Mouse (Mus musculus): ENCODE measurements around the gene Srsf10. TPM values are rescaled to one million over a fixed set of nuclear protein-coding genes. Genes with fewer than 3 reads are reported as not detected.
A peak's percentile ranks its signal among the peaks of the same experiment; 100 is the strongest.

Gene Srsf10
- polyA plus RNA-seq, 1 experiment from 2014 or later, result 67.6 TPM

DNA sequence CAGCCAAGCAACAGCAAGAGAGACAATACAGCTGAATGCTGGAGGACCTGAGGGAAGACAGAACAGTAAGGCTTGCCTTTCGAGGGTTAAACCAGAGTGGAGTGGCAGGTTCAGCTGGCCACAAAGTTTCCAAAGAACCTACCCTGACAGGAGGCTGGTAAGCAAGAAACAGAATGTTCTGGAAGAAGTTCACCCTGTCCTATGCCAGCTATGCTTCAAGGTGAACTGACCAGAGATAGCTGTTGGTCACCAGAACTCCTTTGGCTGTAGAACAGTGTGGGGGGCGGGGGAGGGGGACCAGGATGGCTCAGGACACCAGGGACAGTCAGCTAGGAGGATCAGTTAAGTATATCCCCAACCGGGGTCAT lies 16.6 kb upstream of the Srsf10 start:
- WGBS (ENCODE audit: insufficient replicate concordance), result 72% methylated on average over 3 of the region's 3 CpGs

DNA sequence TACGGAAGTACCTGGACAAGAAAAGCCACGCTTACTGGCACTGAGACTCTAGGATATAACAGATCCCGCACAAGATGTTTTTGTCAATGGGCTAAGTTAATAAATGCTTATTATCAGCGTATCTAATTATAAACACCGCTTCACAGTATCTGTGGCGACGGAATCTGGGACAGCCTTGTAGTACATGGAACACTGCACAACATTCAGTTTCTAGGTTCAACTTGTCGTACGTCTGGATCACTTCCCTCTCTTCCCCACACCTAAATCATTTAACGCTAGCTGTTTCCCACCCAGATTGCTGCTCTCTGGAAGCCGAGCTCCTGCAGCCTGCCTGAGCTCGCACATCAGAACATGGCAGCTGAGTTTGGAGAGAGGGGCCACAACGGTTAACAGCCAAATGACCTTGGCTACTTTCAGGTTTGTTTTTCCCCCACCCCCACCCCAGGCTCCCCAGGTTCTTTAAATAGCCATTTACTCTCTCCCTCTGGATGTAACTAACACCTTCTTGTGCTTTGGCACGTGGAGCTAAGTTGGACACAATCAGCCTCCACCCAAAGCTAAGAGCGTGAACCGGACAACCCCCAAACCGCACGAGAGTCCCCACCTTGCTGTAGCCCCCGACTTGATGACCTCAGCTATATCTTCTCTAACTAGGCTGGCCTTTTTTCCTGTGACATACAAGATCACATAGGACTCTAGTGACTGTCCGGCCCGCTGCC lies 16.1 kb upstream of the Srsf10 start:
- DNase-seq (no peak), ATAC-seq (no peak)
- Histone ChIP-seq H3K9me3 (ENCODE audit: low read length) (no peaks in the 10 kb centered on the region), H3K4me3 (ENCODE audit: low read depth, low read length) (no peak overlapping the region), H3K27me3 (ENCODE audit: insufficient read depth, low read length) (no peaks in the 10 kb centered on the region), H3K4me2 (ENCODE audit: low read depth, low read length) (no peak overlapping the region), H3K27ac (ENCODE audit: low read depth) (no peak overlapping the region), H3K36me3 (replicated peaks; ENCODE audit: insufficient read depth, low read length) (no peaks in the 10 kb centered on the region), H3K4me1 (ENCODE audit: insufficient read depth) (no peaks in the 10 kb centered on the region), H3K9ac (replicated peaks) (no peak overlapping the region)
- WGBS (ENCODE audit: insufficient replicate concordance), result 76% methylated on average over 21 of the region's 21 CpGs
- TF ChIP-seq CTCF (IDR thresholded peaks at IDR 0.05; ENCODE audit: low read depth) (no peak), EP300 (IDR thresholded peaks at IDR 0.05; ENCODE audit: low read depth) (no peak)

More for the DNA sequence above, 16.6 kb upstream of the Srsf10 start:
- DNase-seq (no peak), ATAC-seq (no peak)
- no peaks in the 10 kb centered on the region for H3K27me3 ChIP-seq (ENCODE audit: insufficient read depth, low read length)
- H3K36me3 ChIP-seq (replicated peaks; ENCODE audit: insufficient read depth, low read length), result no peaks in the 10 kb centered on the region
- H3K4me2 ChIP-seq (ENCODE audit: low read depth, low read length), result no peak overlapping the region
- no peak overlapping the region for H3K27ac ChIP-seq (ENCODE audit: low read depth)
- no peak overlapping the region for H3K4me3 ChIP-seq (ENCODE audit: low read depth, low read length)
- no peaks in the 10 kb centered on the region for H3K4me1 ChIP-seq (ENCODE audit: insufficient read depth)
- TF ChIP-seq EP300 (IDR thresholded peaks at IDR 0.05; ENCODE audit: low read depth) (no peak), CTCF (IDR thresholded peaks at IDR 0.05; ENCODE audit: low read depth) (no peak)
- H3K9me3 ChIP-seq (ENCODE audit: low read length), result no peaks in the 10 kb centered on the region
- no peak overlapping the region for H3K9ac ChIP-seq (replicated peaks)

DNA sequence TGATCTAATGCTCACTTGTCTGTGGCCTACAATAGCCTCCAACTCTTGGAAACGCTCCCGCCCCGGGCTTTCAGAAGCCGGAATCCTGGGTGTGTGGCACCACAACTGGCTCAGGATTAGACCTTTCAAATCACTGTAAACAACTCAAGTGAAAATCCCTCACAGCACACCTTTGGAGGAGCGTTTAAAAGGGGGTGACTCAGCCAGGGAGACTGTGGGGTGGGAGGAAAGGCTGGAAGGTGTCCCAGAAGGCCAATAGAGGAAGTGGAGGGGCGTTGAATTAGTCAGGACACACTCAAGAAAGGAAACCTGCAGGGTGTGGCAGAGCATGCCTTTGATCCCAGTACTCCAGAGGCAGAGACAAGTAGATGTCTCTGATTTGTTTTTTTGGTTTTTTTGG lies 11.1 kb upstream of the Srsf10 start:
- Histone ChIP-seq H3K36me3 (replicated peaks; ENCODE audit: insufficient read depth, low read length) (no peaks in the 10 kb centered on the region), H3K4me1 (ENCODE audit: insufficient read depth) (no peaks in the 10 kb centered on the region), H3K9me3 (ENCODE audit: low read length) (peaks cover 5% of the 10 kb centered on the region; the same call in 1 of the 2 replicates), H3K27me3 (ENCODE audit: insufficient read depth, low read length) (no peaks in the 10 kb centered on the region), H3K4me3 (ENCODE audit: low read depth, low read length) (no peak overlapping the region), H3K4me2 (ENCODE audit: low read depth, low read length) (no peak overlapping the region), H3K27ac (ENCODE audit: low read depth) (no peak overlapping the region), H3K9ac (replicated peaks) (no peak overlapping the region)
- TF ChIP-seq EP300 (IDR thresholded peaks at IDR 0.05; ENCODE audit: low read depth) (no peak), CTCF (IDR thresholded peaks at IDR 0.05; ENCODE audit: low read depth) (no peak)
- DNase-seq, result no peak
- no peak for ATAC-seq
- WGBS (ENCODE audit: insufficient replicate concordance), result 80% methylated on average over 6 of the region's 6 CpGs

DNA sequence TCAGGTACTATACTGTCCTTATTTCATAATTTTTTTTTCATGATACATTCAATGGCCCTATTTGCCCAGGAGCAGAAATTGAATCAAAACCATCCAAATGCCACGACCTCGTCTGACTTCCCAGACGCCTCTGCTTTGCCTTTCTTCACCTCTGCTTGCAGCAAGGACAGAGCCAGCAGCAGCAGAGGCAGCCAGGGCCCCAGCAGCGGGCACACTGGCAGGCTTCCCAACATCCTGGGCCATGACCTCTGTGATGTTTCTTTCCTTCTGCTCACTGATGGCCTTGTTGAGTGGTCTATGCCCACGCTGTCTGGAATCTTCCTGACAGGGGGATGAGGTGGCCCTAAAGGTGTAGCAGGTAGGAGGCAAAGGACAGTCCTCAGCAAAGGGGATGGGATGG lies 8.0 kb upstream of the Srsf10 start:
- no peaks in the 10 kb centered on the region for H3K27me3 ChIP-seq (ENCODE audit: insufficient read depth, low read length)
- no peaks in the 10 kb centered on the region for H3K36me3 ChIP-seq (replicated peaks; ENCODE audit: insufficient read depth, low read length)
- H3K9me3 ChIP-seq (ENCODE audit: low read length), result peaks cover 5% of the 10 kb centered on the region; the same call in 1 of the 2 replicates
- H3K4me1 ChIP-seq (ENCODE audit: insufficient read depth), result peaks cover 13% of the 10 kb centered on the region
- no peak for TF ChIP-seq CTCF (IDR thresholded peaks at IDR 0.05; ENCODE audit: low read depth)
- no peak for DNase-seq
- H3K4me3 ChIP-seq (ENCODE audit: low read depth, low read length), result no peak overlapping the region
- H3K9ac ChIP-seq (replicated peaks), result no peak overlapping the region
- no peak overlapping the region for H3K4me2 ChIP-seq (ENCODE audit: low read depth, low read length)
- no peak for ATAC-seq
- 64% methylated on average over 5 of the region's 5 CpGs for WGBS (ENCODE audit: insufficient replicate concordance)
- H3K27ac ChIP-seq (ENCODE audit: low read depth), result no peak overlapping the region

DNA sequence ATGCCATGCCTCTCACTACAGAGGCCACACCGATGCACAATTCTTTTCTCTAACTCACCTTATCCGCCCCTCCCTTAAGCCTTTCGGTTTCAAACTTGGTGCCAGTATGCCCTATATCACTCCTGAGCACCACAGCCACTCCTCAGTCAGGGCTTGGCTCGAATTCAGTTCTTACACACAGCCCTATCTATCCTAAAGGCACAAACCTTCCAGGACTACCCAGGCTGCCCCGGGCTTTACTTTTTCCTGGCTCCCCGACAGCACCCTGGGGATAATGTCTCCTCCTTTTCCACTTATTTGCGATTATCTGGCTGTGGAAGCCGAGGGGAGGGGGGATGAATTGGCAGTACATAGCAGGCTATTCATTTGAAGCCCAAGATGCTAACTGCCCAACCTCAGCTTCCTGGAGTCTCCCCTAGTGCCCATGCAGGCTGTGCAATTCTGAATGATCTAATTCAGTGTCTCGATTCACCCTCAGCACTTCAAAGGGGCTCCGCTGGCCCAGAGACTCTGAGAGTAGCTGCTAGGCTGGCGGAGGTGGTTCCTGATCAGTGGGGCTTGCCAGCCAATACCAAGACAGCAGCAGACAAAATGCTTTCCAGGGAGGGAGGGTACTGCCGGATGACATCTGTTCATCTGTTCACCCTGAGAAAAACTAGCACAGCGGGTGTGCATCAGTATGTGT lies 5.0 kb upstream of the Srsf10 start:
- Histone ChIP-seq H3K9ac (replicated peaks) (peak overlapping the region; percentile 4; the same call in 1 of the 2 replicates), H3K4me3 (ENCODE audit: low read depth, low read length) (no peak overlapping the region), H3K27me3 (ENCODE audit: insufficient read depth, low read length) (no peaks in the 10 kb centered on the region), H3K27ac (ENCODE audit: low read depth) (peak overlapping the region; percentile 76), H3K4me2 (ENCODE audit: low read depth, low read length) (peak overlapping the region; percentile 45), H3K9me3 (ENCODE audit: low read length) (no peaks in the 10 kb centered on the region), H3K4me1 (ENCODE audit: insufficient read depth) (peaks cover 37% of the 10 kb centered on the region), H3K36me3 (replicated peaks; ENCODE audit: insufficient read depth, low read length) (no peaks in the 10 kb centered on the region)
- WGBS (ENCODE audit: insufficient replicate concordance), result 45% methylated on average over 13 of the region's 13 CpGs
- ATAC-seq, result peak; percentile 54
- DNase-seq, result no peak
- TF ChIP-seq CTCF (IDR thresholded peaks at IDR 0.05; ENCODE audit: low read depth) (no peak), EP300 (IDR thresholded peaks at IDR 0.05; ENCODE audit: low read depth) (no peak; the same call in 1 of the 2 replicates)

DNA sequence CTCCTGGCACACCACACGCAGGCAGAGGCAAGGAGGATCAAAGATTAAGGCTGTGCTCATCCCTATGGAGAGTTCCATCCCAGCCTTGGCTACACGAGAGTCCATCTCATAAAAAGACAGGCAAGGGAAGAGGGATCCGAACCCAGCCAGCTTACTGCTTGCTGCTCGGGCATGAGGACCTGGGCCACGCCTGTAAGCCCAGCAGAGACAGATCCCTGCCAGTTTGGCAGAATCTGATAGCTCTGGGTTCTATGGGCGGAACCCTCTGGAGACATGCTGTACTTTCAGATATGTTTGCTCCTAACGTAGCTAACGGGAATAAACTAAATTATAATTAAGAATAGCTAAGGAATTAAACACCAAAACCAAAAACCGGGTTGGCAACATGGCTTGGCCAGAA lies 3.6 kb upstream of the Srsf10 start:
- H3K27ac ChIP-seq (ENCODE audit: low read depth), result peak overlapping the region; percentile 76
- no peaks in the 10 kb centered on the region for H3K9me3 ChIP-seq (ENCODE audit: low read length)
- 63% methylated on average over 9 of the region's 9 CpGs for WGBS (ENCODE audit: insufficient replicate concordance)
- H3K4me3 ChIP-seq (ENCODE audit: low read depth, low read length), result no peak overlapping the region
- H3K36me3 ChIP-seq (replicated peaks; ENCODE audit: insufficient read depth, low read length), result no peaks in the 10 kb centered on the region
- peak overlapping the region; percentile 45 for H3K4me2 ChIP-seq (ENCODE audit: low read depth, low read length)
- no peak overlapping the region for H3K9ac ChIP-seq (replicated peaks)
- DNase-seq (peak; percentile 62), ATAC-seq (peak; percentile 26)
- H3K4me1 ChIP-seq (ENCODE audit: insufficient read depth), result peaks cover 37% of the 10 kb centered on the region
- H3K27me3 ChIP-seq (ENCODE audit: insufficient read depth, low read length), result no peaks in the 10 kb centered on the region
- TF ChIP-seq CTCF (IDR thresholded peaks at IDR 0.05; ENCODE audit: low read depth) (no peak), EP300 (IDR thresholded peaks at IDR 0.05; ENCODE audit: low read depth) (peak; percentile 83)
